Mouse (Mus musculus) forebrain, embryonic 11.5 days (tissue): ENCODE measurements around the gene Cd151. TPM values are rescaled to one million over a fixed set of nuclear protein-coding genes. Genes with fewer than 3 reads are reported as not detected.

Experiments
- ATAC-seq: fragments of 200-750 bp; cut with Nextera tagmentation; replicated peaks from 2 replicates; pipeline ENCODE4 v1.8.0; 2017; ENCODE audit warnings: moderate TSS enrichment; ENCODE audit not compliant: low FRiP score
- DNase-seq: peaks from one replicate; pipeline ENCODE4 v3.0.0-alpha.2; 2017; ENCODE audit warnings: low spot score
- H3K27ac ChIP-seq: fragments of 300-500 bp; sonication (generic); 2 replicates; pipeline ENCODE4 v1.5.1; 2014; ENCODE audit warnings: low read depth, low read length
- H3K27me3 ChIP-seq: fragments of 300-500 bp; sonication (generic); 2 replicates; pipeline ENCODE4 v1.6.1; 2014; ENCODE audit warnings: mild to moderate bottlenecking, low read length, mixed read lengths; ENCODE audit not compliant: control insufficient read depth, insufficient read depth
- H3K36me3 ChIP-seq: fragments of 300-500 bp; sonication (generic); 2 replicates; pipeline ENCODE4 v1.6.1; 2014; ENCODE audit warnings: mild to moderate bottlenecking, low read length, moderate library complexity, mixed read lengths; ENCODE audit not compliant: control insufficient read depth, insufficient read depth
- H3K4me1 ChIP-seq: fragments of 300-500 bp; sonication (generic); replicated peaks from 2 replicates; pipeline ENCODE4 v1.6.1; 2014; ENCODE audit warnings: low read length, mixed read lengths; ENCODE audit not compliant: control insufficient read depth, insufficient read depth
- H3K4me2 ChIP-seq: fragments of 300-500 bp; sonication (generic); 2 replicates; pipeline ENCODE4 v1.6.1; 2014; ENCODE audit warnings: low read depth, mild to moderate bottlenecking, low read length, moderate library complexity, mixed read lengths; ENCODE audit not compliant: severe bottlenecking
- H3K4me3 ChIP-seq: fragments of 300-500 bp; sonication (generic); 2 replicates; pipeline ENCODE4 v1.5.1; 2014; ENCODE audit warnings: low read depth, low read length
- H3K9ac ChIP-seq: fragments of 300-500 bp; sonication (generic); 2 replicates; pipeline ENCODE4 v1.6.1; 2014; ENCODE audit warnings: low read length
- H3K9me3 ChIP-seq: fragments of 300-500 bp; sonication (generic); 2 replicates; pipeline ENCODE4 v1.6.1; 2016; ENCODE audit warnings: low read length, mixed read lengths; ENCODE audit not compliant: control insufficient read depth
- WGBS: fragments of 180-500 bp; shearing (Covaris S2); extraction: QIAGEN DNeasy Blood & Tissue Kit; methylation state at CpG from one replicate; pipeline ENCODE4 v1.1.7; 2014; 5-methylcytosine and 5-hydroxymethylcytosine counted together
- polyA plus RNA-seq: library from polyadenylated mRNA; unstranded; fragments of >200 nt; fragmentation: Nextera tagmentation; extraction: Ambion mirVana; gene quantifications from 2 replicates; pipeline ENCODE4 v1.2.1, GENCODE M21; 2014

The Cd151 gene
- polyA plus RNA-seq, 1 experiment from 2014 or later = 40.3 TPM

DNA sequence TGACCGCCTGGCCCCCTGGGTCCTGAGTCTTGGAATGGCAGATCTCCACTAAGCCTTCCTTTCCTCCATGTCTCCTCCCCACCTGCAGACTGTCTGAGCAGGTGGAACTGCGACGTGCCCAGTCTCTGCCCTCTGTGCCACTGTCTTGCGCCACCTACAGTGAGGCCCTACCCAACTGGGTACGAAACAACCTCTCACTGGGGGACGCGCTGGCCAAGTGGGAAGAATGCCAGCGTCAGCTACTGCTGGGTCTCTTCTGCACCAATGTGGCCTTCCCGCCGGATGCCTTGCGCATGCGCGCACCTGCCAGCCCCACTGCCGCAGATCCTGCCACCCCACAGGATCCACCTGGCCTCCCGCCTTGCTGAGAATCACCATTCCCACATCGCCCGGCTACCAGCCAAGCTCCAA lies 7.9 kb upstream of the Cd151 start:
- WGBS = 90% methylated on average over 17 of the region's 17 CpGs
- Histone ChIP-seq H3K27me3 (peaks cover 39% of the 10 kb centered on the region), H3K27ac (no peak overlapping the region), H3K9me3 (no peaks in the 10 kb centered on the region), H3K9ac (no peak overlapping the region), H3K4me1 (peaks cover 15% of the 10 kb centered on the region), H3K4me2 (no peak overlapping the region), H3K36me3 (no peaks in the 10 kb centered on the region), H3K4me3 (no peak overlapping the region)
- ATAC-seq = no peak
- no peak for DNase-seq

DNA sequence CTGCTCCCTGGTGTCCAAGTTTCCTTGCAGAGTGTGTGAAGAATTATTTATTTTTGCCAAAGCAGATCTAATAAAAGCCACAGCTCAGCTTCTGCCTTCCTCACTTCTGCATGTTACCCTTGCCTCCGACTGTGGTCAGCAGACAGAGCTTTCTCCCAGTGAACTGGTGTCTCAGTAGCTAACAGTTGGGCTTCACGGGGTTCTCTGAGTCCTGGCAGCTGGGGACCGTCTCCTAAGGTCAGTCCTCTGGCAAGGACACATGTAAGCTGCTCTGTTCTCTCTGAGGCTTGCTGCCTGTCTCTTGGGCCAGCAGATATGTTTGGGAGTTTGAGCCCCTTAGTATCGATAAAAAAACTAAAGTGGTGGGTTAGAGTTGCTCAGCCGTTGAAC lies 7.2 kb upstream of the Cd151 start:
- DNase-seq = no peak
- no peak overlapping the region for H3K27ac ChIP-seq
- H3K4me1 ChIP-seq = peaks cover 17% of the 10 kb centered on the region
- 81% methylated on average over 5 of the region's 5 CpGs for WGBS
- H3K9ac ChIP-seq = no peak overlapping the region
- no peaks in the 10 kb centered on the region for H3K9me3 ChIP-seq
- ATAC-seq = no peak
- no peaks in the 10 kb centered on the region for H3K36me3 ChIP-seq
- H3K4me3 ChIP-seq = no peak overlapping the region
- H3K27me3 ChIP-seq = peaks cover 46% of the 10 kb centered on the region
- H3K4me2 ChIP-seq = no peak overlapping the region

DNA sequence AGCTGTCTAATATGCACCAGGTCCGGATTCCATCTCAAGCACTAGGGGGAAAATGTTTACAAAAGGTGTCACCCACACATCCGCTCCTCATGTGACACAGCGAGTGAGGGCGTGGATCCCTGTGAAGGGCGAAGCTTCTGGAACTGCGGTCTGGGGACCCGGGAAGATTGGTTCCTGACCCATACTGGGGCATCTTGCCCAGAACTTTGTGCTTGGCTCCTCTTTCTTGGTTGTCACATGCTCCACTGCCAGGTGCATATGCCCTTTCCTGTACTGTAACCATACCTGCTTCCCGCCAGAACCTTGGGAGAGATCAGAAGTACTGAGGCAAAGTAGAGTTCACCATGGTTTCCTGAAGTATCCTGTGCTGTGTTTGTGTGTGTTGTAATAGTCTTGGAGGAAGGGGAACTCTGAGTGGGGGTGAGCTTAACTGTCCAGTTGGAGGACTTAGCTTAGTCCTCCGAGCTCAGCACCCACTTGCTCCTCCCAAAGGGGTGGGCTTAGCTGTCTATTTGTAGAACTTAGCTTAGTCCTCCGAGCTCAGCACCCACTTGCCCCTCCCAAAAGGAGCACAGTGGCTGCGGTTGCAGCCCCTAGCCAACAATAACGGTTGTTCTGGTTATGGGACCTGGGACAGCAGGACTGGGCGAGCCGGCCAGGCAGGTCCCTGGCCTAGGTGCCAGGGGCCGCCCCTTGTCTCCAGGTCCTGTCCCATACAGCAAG lies 6.6 kb upstream of the Cd151 start, which contains the start of gene Cracr2b:
Cracr2b (plus strand) TSS at position 704 of the 723 bp plus-strand sequence.
- Histone ChIP-seq H3K4me3 (peak within 1 kb of the TSS; percentile 29), H3K4me2 (peak within 1 kb of the TSS; percentile 50), H3K9me3 (no peaks in the 10 kb centered on the region), H3K36me3 (no peaks in the 10 kb centered on the region), H3K9ac (peak within 1 kb of the TSS; percentile 41), H3K4me1 (peaks cover 17% of the 10 kb centered on the region), H3K27ac (no peak within 1 kb of the TSS), H3K27me3 (peaks cover 51% of the 10 kb centered on the region)
- DNase-seq = no peak
- WGBS = 74% methylated on average over 15 of the region's 15 CpGs
- no peak for ATAC-seq

DNA sequence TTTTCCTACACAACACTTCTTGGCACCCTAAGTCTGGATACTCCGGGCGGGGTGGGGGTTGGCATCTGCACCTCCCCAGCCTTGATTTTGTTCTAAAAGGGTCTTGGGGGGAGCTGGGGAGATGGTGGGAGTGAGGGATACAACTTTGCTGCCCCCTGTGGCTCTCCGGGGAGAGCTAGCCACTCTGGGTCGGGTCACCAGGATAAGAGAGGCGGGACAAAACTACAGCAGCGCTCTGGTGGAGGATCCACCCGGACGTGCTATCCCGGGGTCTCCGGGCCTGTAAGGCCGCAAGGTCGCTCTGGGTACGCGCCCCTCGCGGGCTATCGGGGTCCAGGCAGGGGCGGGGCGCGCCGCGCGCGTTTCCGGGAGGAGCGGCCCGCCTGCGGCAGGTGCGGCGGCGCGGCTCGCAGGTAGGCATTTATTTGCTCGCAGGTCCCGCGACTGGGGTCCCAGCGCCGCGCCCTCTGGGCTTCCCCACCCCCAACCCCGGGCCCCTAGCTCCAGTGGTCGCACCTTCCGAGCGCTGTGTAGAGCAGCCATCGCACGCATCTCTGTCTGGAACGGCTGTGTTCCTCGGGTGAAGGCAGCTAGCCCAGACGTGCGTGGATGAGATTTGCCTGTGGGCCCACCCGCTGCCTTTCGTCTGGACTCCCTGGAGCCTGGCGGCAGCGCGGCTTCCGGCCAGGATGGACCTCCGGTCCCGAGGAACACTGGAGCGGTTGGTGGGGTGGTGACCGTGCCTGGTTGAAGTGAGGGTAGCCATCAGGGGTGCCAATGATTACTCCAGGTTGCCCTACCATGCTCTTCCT lies 5.5 kb upstream of the Cd151 start:
- Histone ChIP-seq H3K27ac (no peak overlapping the region), H3K27me3 (peaks cover 60% of the 10 kb centered on the region), H3K4me2 (peak overlapping the region; percentile 50), H3K9me3 (no peaks in the 10 kb centered on the region), H3K36me3 (no peaks in the 10 kb centered on the region), H3K9ac (peak overlapping the region; percentile 41), H3K4me3 (peak overlapping the region; percentile 29), H3K4me1 (peaks cover 10% of the 10 kb centered on the region)
- no peak for DNase-seq
- no peak for ATAC-seq
- whole genome bisulfite sequencing = 2% methylated on average over 59 of the region's 59 CpGs

DNA sequence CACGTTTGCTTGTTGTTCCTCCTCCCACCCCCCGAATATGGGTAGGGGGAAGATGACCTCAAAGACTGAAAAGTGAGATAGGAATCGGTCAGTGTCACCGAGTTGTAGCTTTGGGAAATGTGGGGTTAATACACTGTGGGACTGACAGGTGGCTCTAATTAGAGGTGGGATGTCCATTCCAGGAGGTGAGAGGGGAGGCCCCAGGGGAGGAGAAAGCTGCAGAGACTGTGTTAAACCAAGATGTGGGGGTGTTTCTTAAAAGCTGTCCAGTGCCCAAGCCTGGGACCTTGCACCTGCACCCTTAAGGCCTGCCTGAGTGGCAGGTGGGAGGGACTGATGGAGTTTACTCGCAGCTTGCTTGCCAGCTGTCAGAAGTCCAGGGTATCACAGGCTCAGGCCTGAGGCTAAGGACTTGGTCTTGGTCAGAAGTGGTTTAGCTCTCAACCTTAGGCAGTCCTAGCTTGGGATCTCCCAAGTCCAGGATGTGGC lies 4.8 kb upstream of the Cd151 start:
- DNase-seq = no peak
- H3K4me2 ChIP-seq = peak overlapping the region; percentile 50; the same call in 1 of the 2 replicates
- no peaks in the 10 kb centered on the region for H3K9me3 ChIP-seq
- ATAC-seq = no peak
- peaks cover 61% of the 10 kb centered on the region for H3K27me3 ChIP-seq
- whole genome bisulfite sequencing = 18% methylated on average over 5 of the region's 5 CpGs
- no peaks in the 10 kb centered on the region for H3K36me3 ChIP-seq
- no peak overlapping the region for H3K4me3 ChIP-seq
- peaks cover 14% of the 10 kb centered on the region for H3K4me1 ChIP-seq
- H3K27ac ChIP-seq = no peak overlapping the region
- H3K9ac ChIP-seq = no peak overlapping the region; the same call in 1 of the 2 replicates

DNA sequence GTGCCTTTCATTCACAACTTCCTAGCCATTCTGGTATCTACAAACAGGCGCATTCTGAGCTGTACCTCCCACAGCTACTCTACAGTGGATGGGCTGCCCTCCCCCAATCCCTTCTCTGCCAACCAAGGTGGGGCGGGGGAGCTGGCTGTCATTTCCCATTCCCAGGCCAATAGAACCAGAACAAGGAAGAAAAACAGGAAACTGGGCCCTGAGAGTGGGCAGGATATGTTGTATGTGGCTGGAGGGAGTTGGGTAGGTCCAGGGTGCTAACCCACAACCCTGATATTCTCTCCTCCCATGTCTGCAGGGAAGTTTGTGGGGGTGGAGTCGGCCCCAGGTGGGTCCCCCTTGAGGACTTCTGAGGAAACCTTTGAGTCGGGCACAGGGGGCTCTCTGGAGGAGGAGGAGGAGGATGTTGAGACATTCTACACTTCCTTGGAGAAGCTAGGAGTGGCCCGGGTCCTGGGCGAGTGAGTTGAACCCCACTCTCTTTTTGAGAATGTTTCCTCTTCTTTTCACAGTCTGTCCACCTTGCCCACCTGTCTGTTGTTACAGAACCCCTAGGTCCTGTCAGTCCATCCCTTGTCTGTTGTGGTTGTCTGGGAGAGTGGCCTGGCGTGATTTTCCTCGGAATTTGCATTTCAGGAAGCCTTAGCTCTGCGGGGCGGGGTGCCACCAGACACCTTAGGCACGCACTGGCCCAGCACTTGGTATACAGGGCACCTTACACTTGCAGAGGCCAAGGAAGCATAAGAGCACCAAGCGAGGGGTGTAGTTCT lies 3.2 kb upstream of the Cd151 start:
- H3K27ac ChIP-seq = no peak overlapping the region

DNA sequence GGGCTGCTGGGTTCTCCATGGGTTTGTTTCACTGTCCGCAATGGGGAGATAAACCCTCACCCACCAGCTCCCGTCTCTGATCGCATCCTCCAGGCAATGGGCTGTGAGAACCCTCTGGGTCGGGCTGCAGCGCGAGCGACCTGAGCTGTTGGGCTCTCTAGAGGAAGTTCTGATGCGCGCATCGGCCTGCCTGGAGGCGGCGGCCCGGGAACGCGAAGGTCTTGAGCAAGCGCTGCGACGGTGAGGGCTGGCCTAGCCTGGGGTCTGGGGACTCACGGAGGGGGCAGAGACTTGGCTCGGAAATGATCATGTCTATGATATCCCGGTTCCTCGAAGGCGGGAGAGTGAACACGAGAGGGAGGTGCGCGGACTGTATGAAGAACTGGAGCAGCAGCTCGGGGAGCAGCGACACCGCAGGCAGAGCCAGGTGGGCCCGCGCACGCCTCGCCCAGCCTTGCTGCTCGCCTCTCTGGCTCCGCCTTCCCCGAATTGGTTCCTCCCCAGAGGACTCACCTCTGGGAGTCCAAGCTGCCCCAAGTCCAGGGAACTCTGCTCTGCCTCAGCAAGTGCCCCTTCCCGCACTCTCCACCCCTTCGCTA lies 2.5 kb upstream of the Cd151 start:
- ATAC-seq = no peak
- H3K4me3 ChIP-seq = peak overlapping the region; percentile 6; the same call in 1 of the 2 replicates
- H3K9me3 ChIP-seq = no peaks in the 10 kb centered on the region
- H3K4me2 ChIP-seq = peak overlapping the region; percentile 27; the same call in 1 of the 2 replicates
- peaks cover 60% of the 10 kb centered on the region for H3K27me3 ChIP-seq
- WGBS = 3% methylated on average over 38 of the region's 38 CpGs
- peaks cover 28% of the 10 kb centered on the region for H3K4me1 ChIP-seq
- DNase-seq = no peak
- no peak overlapping the region for H3K9ac ChIP-seq
- H3K36me3 ChIP-seq = no peaks in the 10 kb centered on the region
- no peak overlapping the region for H3K27ac ChIP-seq

More for the DNA sequence above, 3.2 kb upstream of the Cd151 start:
- no peaks in the 10 kb centered on the region for H3K9me3 ChIP-seq
- H3K4me2 ChIP-seq = peak overlapping the region; percentile 27; the same call in 1 of the 2 replicates
- no peak overlapping the region for H3K4me3 ChIP-seq
- peaks cover 61% of the 10 kb centered on the region for H3K27me3 ChIP-seq
- 17% methylated on average over 12 of the region's 12 CpGs for WGBS
- no peak for DNase-seq
- no peak for ATAC-seq
- H3K9ac ChIP-seq = no peak overlapping the region
- H3K4me1 ChIP-seq = peaks cover 24% of the 10 kb centered on the region
- H3K36me3 ChIP-seq = no peaks in the 10 kb centered on the region
